Mouse (Mus musculus) midbrain, embryonic 13.5 days (tissue): ENCODE measurements around the gene Dnmt3l. TPM values are rescaled to one million over a fixed set of nuclear protein-coding genes. Genes with fewer than 3 reads are reported as not detected.
A peak's percentile ranks its signal among the peaks of the same experiment; 100 is the strongest.
"Not testable (repeated sequence)": the region's sequence is repeated elsewhere in the genome, so short reads cannot be mapped to it uniquely, and the experiment has no call there.

Experiments
- ATAC-seq: fragments of 200-750 bp; cut with Nextera tagmentation; 2 replicates; pipeline ENCODE4 v1.8.0; 2017; ENCODE audit warnings: mild to moderate bottlenecking, moderate TSS enrichment, moderate library complexity
- H3K27ac ChIP-seq: fragments of 300-500 bp; sonication (generic); 2 replicates; pipeline ENCODE4 v1.5.1; 2015; ENCODE audit warnings: inconsistent platforms, mild to moderate bottlenecking, moderate library complexity
- H3K27me3 ChIP-seq: fragments of 300-500 bp; sonication (generic); 2 replicates; pipeline ENCODE4 v1.6.1; 2015; ENCODE audit warnings: mild to moderate bottlenecking, inconsistent platforms
- H3K36me3 ChIP-seq: fragments of 300-500 bp; sonication (generic); 2 replicates; pipeline ENCODE4 v1.6.1; 2015; ENCODE audit warnings: mild to moderate bottlenecking, inconsistent platforms
- H3K4me1 ChIP-seq: fragments of 300-500 bp; sonication (generic); replicated peaks from 2 replicates; pipeline ENCODE4 v1.6.1; 2015; ENCODE audit warnings: inconsistent platforms
- H3K4me2 ChIP-seq: fragments of 300-500 bp; sonication (generic); replicated peaks from 2 replicates; pipeline ENCODE4 v1.6.1; 2015; ENCODE audit warnings: moderate library complexity, mild to moderate bottlenecking, inconsistent platforms
- H3K4me3 ChIP-seq: fragments of 300-500 bp; sonication (generic); replicated peaks from 2 replicates; pipeline ENCODE4 v1.5.1; 2015; ENCODE audit warnings: mild to moderate bottlenecking, inconsistent platforms
- H3K9ac ChIP-seq: fragments of 300-500 bp; sonication (generic); replicated peaks from 2 replicates; pipeline ENCODE4 v1.6.1; 2015; ENCODE audit warnings: mild to moderate bottlenecking, inconsistent platforms
- H3K9me3 ChIP-seq: fragments of 300-500 bp; sonication (generic); 2 replicates; pipeline ENCODE4 v1.6.1; 2016; ENCODE audit warnings: mild to moderate bottlenecking, inconsistent platforms
- WGBS: fragments of 180-500 bp; shearing (Covaris S2); methylation state at CpG from one replicate; pipeline ENCODE4 v1.1.7; 2015; 5-methylcytosine and 5-hydroxymethylcytosine counted together
- polyA plus RNA-seq: library from polyadenylated mRNA; unstranded; fragments of >200 nt; fragmentation: Nextera tagmentation; extraction: Ambion mirVana; gene quantifications from 2 replicates; pipeline ENCODE4 v1.2.1, GENCODE M21; 2015

Dnmt3l gene
- polyA plus RNA-seq, 1 experiment from 2014 or later = not detected

- no peak overlapping the region for H3K27ac ChIP-seq
- H3K4me1 ChIP-seq = peaks cover 36% of the 10 kb centered on the region
- peaks cover 2% of the 10 kb centered on the region; the same call in 1 of the 2 replicates for H3K9me3 ChIP-seq
- H3K4me3 ChIP-seq = no peak overlapping the region
- WGBS = 16% methylated on average over 10 of the region's 10 CpGs
- H3K4me2 ChIP-seq = peak overlapping the region; percentile 87
- H3K9ac ChIP-seq = 0 out of 2 replicates have a peak overlapping the region, but pooled peaks have one; percentile 37
- ATAC-seq = no peak
- H3K36me3 ChIP-seq = no peaks in the 10 kb centered on the region
- H3K27me3 ChIP-seq = 0 out of 2 replicates have a peak, but pooled peaks cover 2% of the 10 kb centered on the region
These were observed 31.4 kb upstream of the Dnmt3l start for GRCm38 (mm10) chr10:78010335-78010734.

- H3K4me2 ChIP-seq, H3K27me3 ChIP-seq, H3K27ac ChIP-seq, H3K9ac ChIP-seq, ATAC-seq, H3K9me3 ChIP-seq, H3K4me3 ChIP-seq, H3K36me3 ChIP-seq: not testable (repeated sequence)
- WGBS = 98% methylated on average over 5 of the region's 5 CpGs
- peaks cover 30% of the 10 kb centered on the region for H3K4me1 ChIP-seq
These were observed 30.6 kb upstream of the Dnmt3l start for GRCm38 (mm10) chr10:78011116-78011515.

- Histone ChIP-seq H3K4me1 (peaks cover 12% of the 10 kb centered on the region), H3K4me2 (no peak overlapping the region), H3K27ac (no peak overlapping the region), H3K4me3 (no peak overlapping the region), H3K36me3 (no peaks in the 10 kb centered on the region), H3K9ac (no peak overlapping the region), H3K9me3 (peaks cover 2% of the 10 kb centered on the region; the same call in 1 of the 2 replicates), H3K27me3 (0 out of 2 replicates have a peak, but pooled peaks cover 2% of the 10 kb centered on the region)
- WGBS = 96% methylated on average over 18 of the region's 18 CpGs
- ATAC-seq = no peak
These were observed 28.9 kb upstream of the Dnmt3l start for GRCm38 (mm10) chr10:78012661-78013495.

- Histone ChIP-seq H3K36me3 (no peaks in the 10 kb centered on the region), H3K4me2 (no peak overlapping the region), H3K4me3 (no peak overlapping the region), H3K4me1 (no peaks in the 10 kb centered on the region; the same call in 1 of the 2 replicates), H3K9ac (no peak overlapping the region), H3K27ac (no peak overlapping the region), H3K27me3 (0 out of 2 replicates have a peak, but pooled peaks cover 2% of the 10 kb centered on the region), H3K9me3 (peaks cover 2% of the 10 kb centered on the region; the same call in 1 of the 2 replicates)
- no peak for ATAC-seq
- 98% methylated on average over 1 of the region's 1 CpGs for WGBS
These were observed 26.3 kb upstream of the Dnmt3l start for GRCm38 (mm10) chr10:78015489-78015888.

GRCm38 (mm10) chr10:78016366-78016765 is 25.4 kb upstream of the Dnmt3l start:
- Histone ChIP-seq H3K27ac (no peak overlapping the region), H3K4me3 (no peak overlapping the region), H3K4me1 (no peaks in the 10 kb centered on the region), H3K9me3 (peaks cover 2% of the 10 kb centered on the region; the same call in 1 of the 2 replicates), H3K27me3 (no peaks in the 10 kb centered on the region), H3K4me2 (no peak overlapping the region), H3K36me3 (no peaks in the 10 kb centered on the region), H3K9ac (no peak overlapping the region)
- WGBS = 56% methylated on average over 5 of the region's 5 CpGs
- ATAC-seq = no peak

GRCm38 (mm10) chr10:78018797-78019203 is 22.9 kb upstream of the Dnmt3l start:
- Histone ChIP-seq H3K4me2 (peak overlapping the region; percentile 54), H3K27ac (no peak overlapping the region), H3K9me3 (peaks cover 2% of the 10 kb centered on the region; the same call in 1 of the 2 replicates), H3K4me3 (peak overlapping the region; percentile 29), H3K9ac (no peak overlapping the region), H3K4me1 (no peaks in the 10 kb centered on the region), H3K27me3 (no peaks in the 10 kb centered on the region), H3K36me3 (no peaks in the 10 kb centered on the region)
- peak; percentile 79 for ATAC-seq
- 21% methylated on average over 19 of the region's 19 CpGs for WGBS

GRCm38 (mm10) chr10:78019291-78019690 is 22.5 kb upstream of the Dnmt3l start:
- Histone ChIP-seq H3K4me1 (no peaks in the 10 kb centered on the region), H3K9me3 (peaks cover 1% of the 10 kb centered on the region; the same call in 1 of the 2 replicates), H3K27me3 (no peaks in the 10 kb centered on the region), H3K9ac (no peak overlapping the region), H3K27ac (no peak overlapping the region), H3K36me3 (no peaks in the 10 kb centered on the region), H3K4me2 (no peak overlapping the region), H3K4me3 (no peak overlapping the region)
- ATAC-seq = peak; percentile 56; the same call in 1 of the 2 replicates
- WGBS = 76% methylated on average over 4 of the region's 4 CpGs

- WGBS = 97% methylated on average over 7 of the region's 11 CpGs
- ATAC-seq, H3K9me3 ChIP-seq, H3K9ac ChIP-seq, H3K27ac ChIP-seq, H3K27me3 ChIP-seq, H3K4me3 ChIP-seq, H3K4me2 ChIP-seq, H3K36me3 ChIP-seq, H3K4me1 ChIP-seq: not testable (repeated sequence)
These were observed 21.8 kb upstream of the Dnmt3l start for GRCm38 (mm10) chr10:78019984-78020383.

GRCm38 (mm10) chr10:78025453-78025852 is 16.3 kb upstream of the Dnmt3l start:
- H3K27me3 ChIP-seq, H3K4me2 ChIP-seq, H3K4me1 ChIP-seq, H3K4me3 ChIP-seq, H3K9ac ChIP-seq, H3K36me3 ChIP-seq, H3K9me3 ChIP-seq, H3K27ac ChIP-seq, ATAC-seq: not testable (repeated sequence)
- WGBS = 63% methylated on average over 6 of the region's 8 CpGs

- WGBS = 5% methylated on average over 5 of the region's 5 CpGs
- no peaks in the 10 kb centered on the region for H3K36me3 ChIP-seq
- H3K4me1 ChIP-seq = no peaks in the 10 kb centered on the region
- H3K4me3 ChIP-seq = no peak overlapping the region
- no peak overlapping the region for H3K9ac ChIP-seq
- no peak overlapping the region for H3K4me2 ChIP-seq
- H3K27me3 ChIP-seq = 0 out of 2 replicates have a peak, but pooled peaks cover 3% of the 10 kb centered on the region
- H3K9me3 ChIP-seq = no peaks in the 10 kb centered on the region
- ATAC-seq = peak; percentile 85
- H3K27ac ChIP-seq = no peak overlapping the region
These were observed 13.6 kb upstream of the Dnmt3l start for GRCm38 (mm10) chr10:78028129-78028528.

GRCm38 (mm10) chr10:78029080-78029479 is 12.7 kb upstream of the Dnmt3l start:
- Histone ChIP-seq H3K27ac (no peak overlapping the region), H3K9ac (no peak overlapping the region), H3K27me3 (0 out of 2 replicates have a peak, but pooled peaks cover 3% of the 10 kb centered on the region), H3K4me3 (no peak overlapping the region), H3K4me1 (no peaks in the 10 kb centered on the region), H3K4me2 (no peak overlapping the region), H3K9me3 (no peaks in the 10 kb centered on the region), H3K36me3 (no peaks in the 10 kb centered on the region)
- no peak for ATAC-seq
- WGBS = 93% methylated on average over 1 of the region's 1 CpGs

- H3K4me1 ChIP-seq = no peaks in the 10 kb centered on the region
- no peak for ATAC-seq
- no peak overlapping the region for H3K27ac ChIP-seq
- H3K9me3 ChIP-seq = no peaks in the 10 kb centered on the region
- H3K9ac ChIP-seq = no peak overlapping the region
- no peak overlapping the region for H3K4me3 ChIP-seq
- H3K36me3 ChIP-seq = no peaks in the 10 kb centered on the region
- H3K4me2 ChIP-seq = no peak overlapping the region
- WGBS = 82% methylated on average over 2 of the region's 2 CpGs
- 0 out of 2 replicates have a peak, but pooled peaks cover under 1% of the 10 kb centered on the region for H3K27me3 ChIP-seq
These were observed 9.8 kb upstream of the Dnmt3l start for GRCm38 (mm10) chr10:78031987-78032386.
